Mouse (Mus musculus) heart, postnatal 25 days (tissue): ENCODE results near the gene Fdxr. TPM values are rescaled to one million over a fixed set of nuclear protein-coding genes. Genes with fewer than 3 reads are reported as not detected.
A peak's percentile ranks its signal among the peaks of the same experiment; 100 is the strongest.

ENCODE experiments used
- DNase-seq: peaks from one replicate; pipeline ENCODE4 v3.0.0; 2022; ENCODE audit warnings: low spot score
- intact Hi-C: fragments of 180-260 bp; cut with DNase I; formaldehyde crosslinking; loops from one replicate; pipeline ENCODE4 v1.15.1; 2025
- total RNA-seq, 2 experiments: library from RNA; stranded (reverse); gene quantifications; 2 replicates each; pipeline ENCODE4 v1.2.3; 2021

The Fdxr gene
- total RNA-seq, 2 experiments from 2014 or later: 7.9 to 8.2 TPM

- intact Hi-C loops: loop anchor here (2.0 to 5.0 kb wide), 2 partner anchors 111 to 189 kb away; no protein-coding TSS in a partner anchor
- DNase-seq: no peak
Measured at GRCm38 (mm10) chr11:115271481-115271880, 5.4 kb downstream of the Fdxr start.

- no peak for DNase-seq
- intact Hi-C loops: loop anchor here (2.0 to 5.0 kb wide), 2 partner anchors 110 to 189 kb away; no protein-coding TSS in a partner anchor
Measured at GRCm38 (mm10) chr11:115271052-115271451, 5.8 kb downstream of the Fdxr start.

- intact Hi-C loops: loop anchor here (1.0 to 5.0 kb wide), 3 partner anchors 68 to 188 kb away; no protein-coding TSS in a partner anchor
- peak; percentile 19 for DNase-seq
Measured at GRCm38 (mm10) chr11:115270148-115270861, 6.5 kb downstream of the Fdxr start.

- intact Hi-C loops: loop anchor here (1.0 to 5.0 kb wide), 3 partner anchors 67 to 187 kb away; no protein-coding TSS in a partner anchor
- DNase-seq: no peak
Measured at GRCm38 (mm10) chr11:115269330-115270066, 7.4 kb downstream of the Fdxr start.

- intact Hi-C loops: no loop called here
- no peak for DNase-seq
Measured at GRCm38 (mm10) chr11:115267958-115268357, 8.9 kb downstream of the Fdxr start.

GRCm38 (mm10) chr11:115267061-115267883, 9.6 kb downstream of the Fdxr start, which contains the start of gene Grin2c:
Grin2c (minus strand) TSS chr11:115267243.
- intact Hi-C loops: no loop called here
- DNase-seq: no peak

GRCm38 (mm10) chr11:115266400-115266778, 10.5 kb downstream of the Fdxr start:
- no peak for DNase-seq
- intact Hi-C loops: no loop called here

GRCm38 (mm10) chr11:115265771-115266399, 11.0 kb downstream of the Fdxr start:
- intact Hi-C loops: no loop called here
- no peak for DNase-seq

- DNase-seq: no peak
- intact Hi-C loops: no loop called here
Measured at GRCm38 (mm10) chr11:115264862-115265668, 11.8 kb downstream of the Fdxr start.

- DNase-seq: no peak
- intact Hi-C loops: no loop called here
Measured at GRCm38 (mm10) chr11:115264136-115264861, 12.6 kb downstream of the Fdxr start.

GRCm38 (mm10) chr11:115262954-115263353, 13.9 kb downstream of the Fdxr start:
- intact Hi-C loops: no loop called here
- no peak for DNase-seq

GRCm38 (mm10) chr11:115259134-115259533, 17.7 kb downstream of the Fdxr start:
- intact Hi-C loops: no loop called here
- no peak for DNase-seq

GRCm38 (mm10) chr11:115257775-115258510, 18.9 kb downstream of the Fdxr start:
- intact Hi-C loops: no loop called here
- no peak for DNase-seq

GRCm38 (mm10) chr11:115251258-115251657, 25.6 kb downstream of the Fdxr start:
- intact Hi-C loops: no loop called here
- DNase-seq: no peak

GRCm38 (mm10) chr11:115250405-115251090, 26.3 kb downstream of the Fdxr start:
- DNase-seq: no peak
- intact Hi-C loops: no loop called here

GRCm38 (mm10) chr11:115249721-115250404, 27.0 kb downstream of the Fdxr start:
- intact Hi-C loops: no loop called here
- DNase-seq: no peak
